Mouse (Mus musculus) liver, embryonic 14.5 days (tissue): ENCODE data around the gene Aurkb. TPM values are rescaled to one million over a fixed set of nuclear protein-coding genes. Genes with fewer than 3 reads are reported as not detected.

Experiments
- ATAC-seq: fragments of 200-750 bp; cut with Nextera tagmentation; 2 replicates; pipeline ENCODE4 v1.8.0; 2017; ENCODE audit warnings: moderate number of reproducible peaks, mild to moderate bottlenecking, moderate library complexity; ENCODE audit not compliant: insufficient read depth
- DNase-seq, 3 experiments: peaks; one replicate each; pipeline ENCODE4 v3.0.0-alpha.2; 2012 to 2013; ENCODE audit warnings: low read depth in 3 of 3, low spot score in 3 of 3
- H3K27ac ChIP-seq: fragments of 300-500 bp; sonication (generic); 2 replicates; pipeline ENCODE4 v1.5.1; 2014; ENCODE audit warnings: moderate library complexity, mild to moderate bottlenecking, control low read depth, inconsistent platforms
- H3K27me3 ChIP-seq: fragments of 300-500 bp; sonication (generic); 2 replicates; pipeline ENCODE4 v1.6.1; 2014; ENCODE audit warnings: mild to moderate bottlenecking, low read length, moderate library complexity; ENCODE audit not compliant: control insufficient read depth, insufficient read depth
- H3K36me3 ChIP-seq: fragments of 300-500 bp; sonication (generic); replicated peaks from 2 replicates; pipeline ENCODE4 v1.6.1; 2014; ENCODE audit warnings: low read depth; ENCODE audit not compliant: control insufficient read depth, insufficient read depth
- H3K4me1 ChIP-seq, 2 experiments: fragments of 200-500 bp in 1 of 2; fragments of 300-500 bp in 1 of 2; sonication (generic) in 1 of 2; replicated peaks; 2 replicates each; pipeline ENCODE4 v1.6.1; 2012 to 2014; ENCODE audit warnings: antibody characterized with exemption in 1 of 2, inconsistent platforms in 1 of 2, low read length in 1 of 2; ENCODE audit not compliant: control insufficient read depth in 2 of 2, insufficient read depth in 2 of 2
- H3K4me2 ChIP-seq: fragments of 300-500 bp; sonication (generic); 2 replicates; pipeline ENCODE4 v1.6.1; 2014; ENCODE audit warnings: low read depth, mild to moderate bottlenecking, control low read depth, moderate library complexity
- H3K4me3 ChIP-seq, 2 experiments: fragments of 200-500 bp in 1 of 2; fragments of 300-500 bp in 1 of 2; sonication (generic) in 1 of 2; 2 replicates each; pipeline ENCODE4 v1.5.1; 2012 to 2014; ENCODE audit warnings: low read depth in 2 of 2, low read length in 2 of 2, mild to moderate bottlenecking in 2 of 2, control low read depth in 1 of 2, inconsistent platforms in 1 of 2, moderate library complexity in 1 of 2; ENCODE audit not compliant: insufficient read depth in 1 of 2
- H3K9ac ChIP-seq: fragments of 300-500 bp; sonication (generic); replicated peaks from 2 replicates; pipeline ENCODE4 v1.6.1; 2014; ENCODE audit warnings: mild to moderate bottlenecking, control low read depth, moderate library complexity
- H3K9me3 ChIP-seq: fragments of 300-500 bp; sonication (generic); 2 replicates; pipeline ENCODE4 v1.6.1; 2016; ENCODE audit warnings: low read length, mixed read lengths; ENCODE audit not compliant: control insufficient read depth
- CTCF ChIP-seq: IDR thresholded peaks from 2 replicates; pipeline ENCODE4 v1.5.1; 2016; ENCODE audit warnings: antibody characterized with exemption, low read depth, control low read depth
- EP300 ChIP-seq: IDR thresholded peaks from 2 replicates; pipeline ENCODE4 v1.6.1; 2016; ENCODE audit warnings: antibody characterized with exemption, low read depth
- WGBS: fragments of 180-500 bp; shearing (Covaris S2); extraction: QIAGEN DNeasy Blood & Tissue Kit; methylation state at CpG from one replicate; pipeline ENCODE4 v1.1.7; 2014; ENCODE audit not compliant: insufficient replicate concordance; 5-methylcytosine and 5-hydroxymethylcytosine counted together
- polyA plus RNA-seq, 2 experiments: library from polyadenylated mRNA; depleted of rRNA in 1 of 2; stranded (reverse) in 1 of 2; unstranded in 1 of 2; fragments of >200 nt; fragmentation: Nextera tagmentation in 1 of 2; extraction: Ambion mirVana in 1 of 2; gene quantifications; 2 replicates each; pipeline versions ENCODE4 v1.2.1 to v1.2.3; 2012 to 2014

Aurkb gene
- polyA plus RNA-seq, 2 experiments: 78.6 to 90.8 TPM

- H3K27me3 ChIP-seq: no peaks in the 10 kb centered on the region
- H3K36me3 ChIP-seq: no peaks in the 10 kb centered on the region
- peaks cover 6 to 41% of the 10 kb centered on the region in 2 experiments; a peak in 3 of 4 replicates for H3K4me1 ChIP-seq
- peak overlapping the region; percentile 65 to 98 for H3K4me3 ChIP-seq
- TF ChIP-seq EP300 (peak; percentile 24; the same call in 1 of the 2 replicates), CTCF (no peak)
- peak overlapping the region; percentile 6 for H3K27ac ChIP-seq
- DNase-seq: peak in 1 of 3 experiments; percentile 54
- H3K9ac ChIP-seq: peak overlapping the region; percentile 69
- H3K4me2 ChIP-seq: peak overlapping the region; percentile 71
- H3K9me3 ChIP-seq: no peaks in the 10 kb centered on the region
- under 1% methylated on average over 31 of the region's 31 CpGs for WGBS
- peak; percentile 34; the same call in 1 of the 2 replicates for ATAC-seq
Observed at GRCm38 (mm10) chr11:69063413-69064201, 18.2 kb downstream of the Aurkb start.

- H3K4me3 ChIP-seq: peak overlapping the region; percentile 65 to 98
- WGBS: 57% methylated on average over 9 of the region's 9 CpGs
- no peaks in the 10 kb centered on the region for H3K36me3 ChIP-seq
- peak overlapping the region; percentile 6; the same call in 1 of the 2 replicates for H3K27ac ChIP-seq
- H3K9ac ChIP-seq: peak overlapping the region; percentile 60
- H3K27me3 ChIP-seq: no peaks in the 10 kb centered on the region
- no peaks in the 10 kb centered on the region for H3K9me3 ChIP-seq
- no peak for DNase-seq
- H3K4me1 ChIP-seq: peaks cover 6 to 39% of the 10 kb centered on the region in 2 experiments; a peak in 3 of 4 replicates
- TF ChIP-seq CTCF (no peak), EP300 (no peak)
- peak overlapping the region; percentile 71 for H3K4me2 ChIP-seq
- no peak for ATAC-seq
Observed at GRCm38 (mm10) chr11:69064259-69065133, 19.0 kb downstream of the Aurkb start.

DNA sequence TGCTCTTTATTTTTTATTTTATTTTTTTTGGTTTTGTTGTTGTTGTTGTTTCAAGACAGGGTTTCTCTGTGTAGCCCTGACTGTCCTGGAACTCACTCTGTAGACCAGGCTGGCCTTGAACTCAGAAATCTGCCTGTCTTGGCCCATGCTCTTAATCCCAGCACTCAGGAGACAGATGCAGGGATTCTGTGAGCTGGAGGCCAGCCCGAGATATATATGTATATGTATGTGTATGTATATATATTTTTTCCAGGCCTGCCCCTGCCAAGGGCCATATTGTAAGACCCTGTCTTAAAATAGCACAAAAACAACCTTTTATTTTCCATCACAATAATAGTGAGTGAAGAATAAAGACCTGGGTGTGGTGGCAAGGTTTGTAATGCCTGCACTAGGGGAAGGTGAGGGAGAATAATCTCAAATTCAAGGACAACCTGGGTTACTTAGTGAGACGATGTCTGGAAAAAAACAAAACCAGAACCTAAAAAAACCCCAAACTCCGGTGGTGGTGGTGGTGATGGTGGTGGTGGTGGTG, 20.0 kb downstream of the Aurkb start:
- Histone ChIP-seq H3K4me3 (no peak overlapping the region), H3K27ac (no peak overlapping the region), H3K36me3 (no peaks in the 10 kb centered on the region), H3K4me2 (peak overlapping the region; percentile 76), H3K9me3 (no peaks in the 10 kb centered on the region), H3K4me1 (peaks cover 6 to 42% of the 10 kb centered on the region in 2 experiments; a peak in 3 of 4 replicates), H3K9ac (no peak overlapping the region), H3K27me3 (no peaks in the 10 kb centered on the region)
- DNase-seq (no peak), ATAC-seq (no peak)
- TF ChIP-seq EP300 (no peak), CTCF (no peak)
- 57% methylated on average over 3 of the region's 3 CpGs for WGBS

DNA sequence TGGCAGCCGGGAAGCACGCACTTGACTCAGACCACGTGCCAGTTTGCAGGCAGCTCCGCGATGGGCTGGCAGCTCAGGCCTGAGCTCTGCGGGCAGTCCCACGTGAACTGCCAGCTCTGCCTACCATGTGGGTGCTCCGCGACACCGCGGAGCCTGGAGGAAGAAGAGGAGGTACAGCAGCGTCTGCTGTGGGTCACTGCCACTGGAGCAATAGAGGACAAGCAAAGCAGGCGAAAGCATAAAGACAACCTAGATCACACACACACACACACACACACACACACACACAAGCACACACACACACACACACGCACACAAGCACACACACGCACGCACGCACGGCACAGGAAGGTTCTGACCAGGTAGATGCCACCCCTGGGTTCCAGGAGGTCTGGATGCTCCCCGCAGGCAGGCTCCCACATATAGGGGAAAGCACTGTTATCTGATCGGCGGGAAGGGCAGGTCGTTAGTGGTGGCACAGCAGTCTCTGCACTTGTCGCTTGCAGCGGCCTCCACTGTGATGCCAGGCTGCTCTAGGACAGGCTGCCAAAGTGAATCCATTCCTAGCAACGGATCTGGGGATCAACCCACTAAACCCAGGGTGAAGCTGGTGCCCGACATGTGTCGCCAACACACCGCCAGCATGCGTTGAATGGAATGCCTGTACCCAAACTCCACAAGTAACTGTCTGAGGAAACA, 20.9 kb downstream of the Aurkb start:
- no peaks in the 10 kb centered on the region for H3K36me3 ChIP-seq
- H3K9me3 ChIP-seq: no peaks in the 10 kb centered on the region
- TF ChIP-seq CTCF (no peak), EP300 (no peak)
- no peaks in the 10 kb centered on the region for H3K27me3 ChIP-seq
- WGBS: 3% methylated on average over 29 of the region's 29 CpGs
- peak overlapping the region; percentile 23 for H3K27ac ChIP-seq
- H3K4me2 ChIP-seq: peak overlapping the region; percentile 76
- ATAC-seq (peak; percentile 17; the same call in 1 of the 2 replicates), DNase-seq (no peak)
- peak overlapping the region; percentile 41 for H3K9ac ChIP-seq
- peaks cover 9 to 39% of the 10 kb centered on the region in 2 experiments; a peak in 3 of 4 replicates for H3K4me1 ChIP-seq
- H3K4me3 ChIP-seq: peak overlapping the region; percentile 46 to 61
